Mouse (Mus musculus) neural tube, embryonic 11.5 days (tissue): Measurements from ENCODE around the gene Mrnip. TPM values are rescaled to one million over a fixed set of nuclear protein-coding genes. Genes with fewer than 3 reads are reported as not detected.

Source experiments
- ATAC-seq: fragments of 200-750 bp; cut with Nextera tagmentation; 2 replicates; pipeline ENCODE4 v1.8.0; 2017; ENCODE audit warnings: moderate number of reproducible peaks, mild to moderate bottlenecking, moderate TSS enrichment, moderate library complexity; ENCODE audit not compliant: insufficient read depth, low FRiP score, low TSS enrichment
- DNase-seq: peaks from one replicate; pipeline ENCODE4 v3.0.0-alpha.2; 2015; ENCODE audit warnings: low spot score
- H3K27ac ChIP-seq: fragments of 300-500 bp; sonication (generic); 2 replicates; pipeline ENCODE4 v1.5.1; 2014; ENCODE audit warnings: low read depth, mild to moderate bottlenecking, low read length
- H3K27me3 ChIP-seq: fragments of 300-500 bp; sonication (generic); 2 replicates; pipeline ENCODE4 v1.6.1; 2014; ENCODE audit warnings: mild to moderate bottlenecking, low read length, mixed read lengths; ENCODE audit not compliant: control insufficient read depth, insufficient read depth
- H3K36me3 ChIP-seq: fragments of 300-500 bp; sonication (generic); 2 replicates; pipeline ENCODE4 v1.6.1; 2014; ENCODE audit warnings: mild to moderate bottlenecking, low read length, moderate library complexity, mixed read lengths; ENCODE audit not compliant: control insufficient read depth, insufficient read depth
- H3K4me1 ChIP-seq: fragments of 300-500 bp; sonication (generic); 2 replicates; pipeline ENCODE4 v1.6.1; 2014; ENCODE audit warnings: low read length, mixed read lengths; ENCODE audit not compliant: control insufficient read depth, insufficient read depth
- H3K4me2 ChIP-seq: fragments of 300-500 bp; sonication (generic); 2 replicates; pipeline ENCODE4 v1.6.1; 2014; ENCODE audit warnings: low read depth, mild to moderate bottlenecking, moderate library complexity
- H3K4me3 ChIP-seq: fragments of 300-500 bp; sonication (generic); 2 replicates; pipeline ENCODE4 v1.5.1; 2014; ENCODE audit warnings: low read depth, low read length
- H3K9ac ChIP-seq: fragments of 300-500 bp; sonication (generic); 2 replicates; pipeline ENCODE4 v1.6.1; 2014; ENCODE audit warnings: mild to moderate bottlenecking, low read length
- H3K9me3 ChIP-seq: fragments of 300-500 bp; sonication (generic); 2 replicates; pipeline ENCODE4 v1.6.1; 2016; ENCODE audit warnings: low read length; ENCODE audit not compliant: control insufficient read depth
- WGBS: fragments of 180-500 bp; shearing (Covaris S2); extraction: QIAGEN DNeasy Blood & Tissue Kit; methylation state at CpG from one replicate; pipeline ENCODE4 v1.1.7; 2014; 5-methylcytosine and 5-hydroxymethylcytosine counted together
- polyA plus RNA-seq: library from polyadenylated mRNA; unstranded; fragments of >200 nt; fragmentation: Nextera tagmentation; extraction: Ambion mirVana; gene quantifications from 2 replicates; pipeline ENCODE4 v1.2.1, GENCODE M21; 2014

Gene Mrnip
- polyA plus RNA-seq, 1 experiment from 2014 or later: 23.7 TPM

DNA sequence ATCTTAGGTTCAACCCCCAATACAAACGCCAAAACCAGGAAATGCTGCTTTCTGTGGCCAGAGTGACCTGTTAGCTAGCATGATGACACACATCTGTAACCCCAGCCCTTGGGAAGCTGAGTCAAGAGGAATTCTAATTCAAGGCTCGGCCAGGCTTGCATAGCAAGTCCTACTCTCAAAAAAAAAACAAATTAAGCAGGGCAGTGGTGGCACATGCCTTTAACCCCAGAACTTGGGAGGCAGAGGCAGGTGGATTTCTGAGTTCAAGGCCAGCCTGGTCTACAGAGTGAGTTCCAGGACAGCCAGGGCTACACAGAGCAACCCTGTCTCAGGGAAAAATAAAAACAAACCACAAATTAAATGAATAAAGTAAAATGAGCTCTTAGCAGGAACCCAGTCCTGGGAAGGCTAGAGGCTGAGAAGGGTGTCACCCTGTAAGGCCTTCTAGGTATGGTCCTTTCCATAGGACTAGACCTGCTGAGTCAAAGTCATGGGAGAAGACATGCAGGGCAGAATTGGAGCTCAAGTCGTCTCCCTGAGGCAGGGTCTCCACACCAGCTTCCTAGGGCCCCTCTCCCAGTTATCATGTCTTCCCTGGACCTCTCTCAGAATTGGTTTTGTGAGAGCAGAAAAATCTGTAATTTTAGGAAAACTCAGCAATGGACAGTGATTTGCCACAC is 38.0 kb downstream of the Mrnip start:
- Histone ChIP-seq H3K36me3 (peaks cover 5% of the 10 kb centered on the region; the same call in 1 of the 2 replicates), H3K4me3 (no peak overlapping the region), H3K4me1 (peaks cover 2% of the 10 kb centered on the region; the same call in 1 of the 2 replicates), H3K27me3 (no peaks in the 10 kb centered on the region), H3K4me2 (no peak overlapping the region), H3K9me3 (no peaks in the 10 kb centered on the region), H3K27ac (no peak overlapping the region), H3K9ac (no peak overlapping the region)
- 82% methylated on average over 3 of the region's 3 CpGs for WGBS
- no peak for DNase-seq
- ATAC-seq: no peak

DNA sequence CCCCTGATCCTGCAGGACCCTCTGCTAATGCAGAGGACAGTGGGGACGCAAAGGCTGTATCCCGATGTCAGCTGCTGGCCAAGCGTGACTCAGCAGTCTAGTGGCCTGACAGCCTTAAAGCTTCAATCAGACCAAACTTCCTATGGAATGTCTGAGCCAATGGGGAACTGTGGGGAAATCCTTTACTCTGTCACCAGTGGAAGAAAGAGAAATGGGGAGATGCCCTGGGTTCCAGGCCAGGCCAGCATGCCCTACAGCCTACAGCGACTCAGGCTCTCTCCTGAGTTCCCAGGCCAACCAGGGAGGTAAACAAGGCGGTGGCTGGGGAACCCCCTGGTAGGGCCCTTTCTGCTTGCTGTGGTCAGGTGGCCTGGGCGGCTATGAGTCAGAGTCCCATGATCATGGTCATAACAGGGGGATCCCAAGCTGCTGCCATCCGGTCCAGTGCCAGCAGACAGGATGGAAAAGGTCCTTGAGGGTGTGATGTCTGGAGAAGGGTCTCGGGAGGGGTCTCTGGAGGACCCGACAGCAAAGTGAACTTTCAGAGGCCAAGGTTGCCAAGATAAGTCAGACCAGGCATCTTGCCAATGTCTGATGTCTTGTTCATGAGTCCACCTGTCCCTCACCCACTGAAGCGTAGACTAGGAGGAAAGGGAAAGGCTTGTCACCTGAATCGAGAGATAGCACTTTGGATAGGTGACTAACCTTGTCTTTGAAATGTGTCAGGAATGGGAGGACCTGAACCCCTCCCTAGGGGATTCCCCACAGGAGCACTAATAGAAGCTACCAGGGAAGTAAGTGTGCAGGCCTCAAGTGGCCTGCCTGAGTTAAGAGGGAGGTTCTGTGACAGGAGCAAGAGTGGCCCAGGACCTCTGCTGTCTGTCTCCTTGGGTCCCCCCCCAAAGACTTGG is 38.9 kb downstream of the Mrnip start:
- no peaks in the 10 kb centered on the region for H3K9me3 ChIP-seq
- WGBS: 72% methylated on average over 11 of the region's 11 CpGs
- no peak for ATAC-seq

DNA sequence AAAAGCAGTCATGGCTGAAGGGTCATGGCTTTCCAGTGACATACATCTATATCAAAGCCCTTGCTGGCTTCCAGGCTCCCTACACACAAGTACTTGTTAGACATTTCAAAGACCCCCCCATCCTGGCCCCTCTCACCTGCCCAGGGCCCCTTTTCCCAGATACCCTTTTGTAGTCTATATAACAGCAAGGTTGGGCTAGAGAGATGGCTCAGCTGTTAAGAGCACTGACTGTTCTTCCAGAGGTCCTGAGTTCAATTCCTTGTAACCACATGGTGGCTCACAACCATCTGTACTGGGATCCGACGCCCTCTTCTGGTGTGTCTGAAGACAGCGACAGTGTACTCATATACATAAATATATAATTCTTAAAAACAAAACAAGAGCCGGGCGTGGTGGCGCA is 40.4 kb downstream of the Mrnip start:
- Histone ChIP-seq H3K4me1 (no peaks in the 10 kb centered on the region; the same call in 1 of the 2 replicates), H3K4me2 (no peak overlapping the region), H3K4me3 (no peak overlapping the region), H3K9ac (no peak overlapping the region), H3K27ac (no peak overlapping the region), H3K27me3 (no peaks in the 10 kb centered on the region), H3K9me3 (no peaks in the 10 kb centered on the region), H3K36me3 (no peaks in the 10 kb centered on the region)
- ATAC-seq (no peak), DNase-seq (no peak)
- WGBS: 92% methylated on average over 6 of the region's 6 CpGs

More for the DNA sequence above, 38.9 kb downstream of the Mrnip start:
- Histone ChIP-seq H3K4me2 (no peak overlapping the region), H3K9ac (no peak overlapping the region), H3K27ac (no peak overlapping the region), H3K4me1 (no peaks in the 10 kb centered on the region; the same call in 1 of the 2 replicates), H3K27me3 (no peaks in the 10 kb centered on the region), H3K36me3 (0 out of 2 replicates have a peak, but pooled peaks cover under 1% of the 10 kb centered on the region), H3K4me3 (no peak overlapping the region)
- DNase-seq: no peak

DNA sequence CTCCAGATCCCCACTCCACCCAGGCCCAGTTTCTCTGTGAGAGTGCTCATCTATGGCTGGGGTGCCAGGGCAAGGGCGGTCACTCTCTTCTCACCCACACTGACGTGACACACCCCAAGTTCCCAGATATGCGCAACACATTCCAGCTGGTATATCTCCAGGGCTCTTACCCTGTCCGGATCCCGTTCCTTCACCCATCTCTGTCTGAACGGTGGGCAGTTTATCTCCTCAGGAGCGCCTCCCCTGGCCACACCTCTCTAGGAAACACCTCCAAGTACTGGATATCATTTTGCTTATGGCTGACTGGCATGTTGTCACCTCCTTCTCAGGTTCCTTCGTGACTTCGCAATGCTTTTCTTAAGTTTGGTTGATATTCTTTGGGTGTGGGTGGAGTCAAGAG is 41.4 kb downstream of the Mrnip start:
- no peak overlapping the region for H3K4me2 ChIP-seq
- WGBS: 24% methylated on average over 9 of the region's 9 CpGs
- H3K27me3 ChIP-seq: no peaks in the 10 kb centered on the region
- ATAC-seq (no peak), DNase-seq (no peak)
- H3K9me3 ChIP-seq: no peaks in the 10 kb centered on the region
- no peaks in the 10 kb centered on the region; the same call in 1 of the 2 replicates for H3K4me1 ChIP-seq
- H3K4me3 ChIP-seq: no peak overlapping the region
- no peaks in the 10 kb centered on the region for H3K36me3 ChIP-seq
- no peak overlapping the region for H3K9ac ChIP-seq
- no peak overlapping the region for H3K27ac ChIP-seq

DNA sequence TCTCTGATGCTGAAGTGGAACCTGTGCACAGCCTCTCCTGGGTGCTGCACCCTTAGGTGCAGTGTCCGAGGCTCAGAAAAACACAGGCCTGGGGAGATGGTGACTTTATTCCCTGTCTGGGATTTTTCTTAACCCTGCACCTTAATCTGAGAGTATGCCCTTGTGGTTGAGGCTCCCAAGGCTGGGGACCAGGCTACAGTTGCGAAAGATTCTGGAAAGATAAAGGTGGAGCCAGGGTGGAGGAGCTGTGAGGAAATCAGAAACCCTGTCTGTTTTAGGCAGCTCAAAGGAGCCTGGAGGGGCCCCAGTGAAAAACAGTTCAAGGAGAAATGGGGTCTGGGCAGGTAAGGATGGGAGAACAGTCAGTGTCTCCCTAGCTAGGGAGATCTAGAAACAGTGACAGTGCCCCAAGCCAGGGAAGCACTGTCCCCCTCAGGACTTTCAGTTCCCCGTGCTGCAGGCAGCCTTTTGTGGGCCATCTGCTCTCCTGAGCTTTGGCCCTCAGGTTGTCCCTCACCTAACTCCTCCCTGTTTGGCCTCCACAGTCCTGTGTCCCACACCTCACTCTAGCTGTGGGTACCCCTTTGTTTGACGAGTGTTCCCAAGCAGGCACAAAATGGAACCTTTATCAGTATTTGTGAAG is 42.6 kb downstream of the Mrnip start:
- Histone ChIP-seq H3K27me3 (no peaks in the 10 kb centered on the region), H3K27ac (no peak overlapping the region), H3K4me2 (no peak overlapping the region), H3K9me3 (no peaks in the 10 kb centered on the region), H3K9ac (no peak overlapping the region), H3K4me1 (no peaks in the 10 kb centered on the region), H3K36me3 (no peaks in the 10 kb centered on the region), H3K4me3 (no peak overlapping the region)
- ATAC-seq (no peak), DNase-seq (no peak)
- WGBS: 62% methylated on average over 4 of the region's 4 CpGs

DNA sequence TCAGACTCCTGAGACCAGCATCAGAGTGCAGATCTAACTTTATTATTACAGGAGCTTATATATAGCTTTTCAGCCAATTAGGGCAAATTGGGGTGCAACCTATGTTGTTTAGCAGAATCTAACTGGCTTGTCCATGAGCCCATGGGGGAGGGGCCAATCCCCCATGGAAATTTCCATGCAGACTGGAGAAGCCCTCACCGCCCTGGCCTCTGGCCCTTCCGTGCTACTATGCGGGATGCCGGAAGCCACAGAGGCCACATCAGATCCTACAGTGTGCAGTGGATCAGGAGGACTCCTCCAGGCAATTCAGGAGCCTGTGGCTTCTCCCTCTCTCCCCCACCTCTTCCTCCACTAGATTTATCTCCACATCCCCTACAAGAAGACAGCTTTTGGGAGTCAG is 43.6 kb downstream of the Mrnip start:
- Histone ChIP-seq H3K4me3 (no peak overlapping the region), H3K4me2 (no peak overlapping the region), H3K36me3 (no peaks in the 10 kb centered on the region), H3K4me1 (no peaks in the 10 kb centered on the region), H3K27me3 (no peaks in the 10 kb centered on the region), H3K9ac (no peak overlapping the region), H3K9me3 (no peaks in the 10 kb centered on the region), H3K27ac (no peak overlapping the region)
- ATAC-seq (no peak), DNase-seq (no peak)
- WGBS: 68% methylated on average over 4 of the region's 4 CpGs

DNA sequence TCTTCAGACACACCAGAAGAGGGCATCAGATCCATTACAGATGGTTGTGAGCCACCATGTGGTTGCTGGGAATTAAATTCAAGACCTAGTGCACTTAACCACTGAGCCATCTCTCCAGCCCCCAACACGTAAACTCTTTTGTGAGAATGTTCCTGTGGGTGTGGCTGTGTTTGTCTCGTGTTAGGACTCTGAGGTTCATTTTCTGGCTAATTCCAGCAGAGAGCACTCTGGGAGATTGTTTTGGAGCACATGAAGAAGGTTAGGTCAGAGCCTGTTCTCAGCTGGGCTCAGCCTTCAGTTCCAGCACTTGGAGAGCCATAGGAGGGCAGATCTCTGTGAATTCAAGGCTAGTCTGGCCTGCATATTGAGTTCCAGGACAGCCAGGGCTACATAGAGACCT is 45.6 kb downstream of the Mrnip start:
- H3K27me3 ChIP-seq: no peaks in the 10 kb centered on the region
- DNase-seq (no peak), ATAC-seq (no peak)
- peaks cover 3% of the 10 kb centered on the region; the same call in 1 of the 2 replicates for H3K4me1 ChIP-seq
- no peak overlapping the region for H3K4me3 ChIP-seq
- H3K27ac ChIP-seq: no peak overlapping the region
- no peaks in the 10 kb centered on the region for H3K9me3 ChIP-seq
- 46% methylated on average over 2 of the region's 2 CpGs for WGBS
- H3K36me3 ChIP-seq: no peaks in the 10 kb centered on the region
- H3K4me2 ChIP-seq: no peak overlapping the region
- no peak overlapping the region for H3K9ac ChIP-seq

DNA sequence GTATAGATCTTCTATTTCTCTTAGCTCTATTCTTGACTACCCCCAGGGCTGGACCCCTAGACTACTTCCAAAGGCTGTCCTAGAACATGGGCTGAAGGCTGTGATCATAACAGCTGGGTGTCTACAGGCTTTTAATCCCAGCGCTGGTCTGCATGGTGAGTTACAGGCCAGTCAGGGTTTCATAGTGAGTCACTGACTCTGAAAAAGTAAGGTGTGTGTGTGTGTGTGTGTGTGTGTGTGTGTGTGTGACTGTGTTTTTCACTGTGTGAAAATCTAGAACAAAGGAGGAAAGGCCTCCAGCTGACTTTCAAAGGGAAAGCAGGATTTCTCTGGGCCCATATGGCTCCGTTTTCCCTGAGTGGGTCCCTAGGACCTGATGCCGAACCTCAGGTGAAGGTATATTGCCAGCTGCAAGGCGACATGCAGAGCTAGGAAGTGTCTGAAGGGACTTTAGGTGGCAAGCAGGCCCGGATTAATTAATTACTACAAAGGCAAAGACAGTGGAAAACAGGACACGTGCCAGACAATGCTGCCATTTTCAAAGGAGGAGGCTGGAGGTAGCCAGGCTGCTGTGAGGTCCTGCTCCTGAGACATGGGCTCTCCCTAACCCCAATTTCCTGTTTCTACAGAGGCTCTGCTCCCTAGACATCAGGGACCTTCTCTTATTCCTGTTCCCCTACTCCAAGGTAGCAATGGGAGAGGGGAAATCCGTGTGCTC is 48.5 kb downstream of the Mrnip start:
- Histone ChIP-seq H3K36me3 (no peaks in the 10 kb centered on the region), H3K4me3 (no peak overlapping the region), H3K27ac (no peak overlapping the region), H3K9me3 (no peaks in the 10 kb centered on the region), H3K4me2 (no peak overlapping the region), H3K4me1 (peaks cover 10% of the 10 kb centered on the region), H3K27me3 (no peaks in the 10 kb centered on the region), H3K9ac (no peak overlapping the region)
- 61% methylated on average over 7 of the region's 7 CpGs for WGBS
- no peak for ATAC-seq
- DNase-seq: no peak
